Mouse (Mus musculus): ENCODE results near the gene Lilrb4a. TPM values are rescaled to one million over a fixed set of nuclear protein-coding genes. Genes with fewer than 3 reads are reported as not detected.

Lilrb4a gene
- total RNA-seq (2023): 8.7 TPM

DNA sequence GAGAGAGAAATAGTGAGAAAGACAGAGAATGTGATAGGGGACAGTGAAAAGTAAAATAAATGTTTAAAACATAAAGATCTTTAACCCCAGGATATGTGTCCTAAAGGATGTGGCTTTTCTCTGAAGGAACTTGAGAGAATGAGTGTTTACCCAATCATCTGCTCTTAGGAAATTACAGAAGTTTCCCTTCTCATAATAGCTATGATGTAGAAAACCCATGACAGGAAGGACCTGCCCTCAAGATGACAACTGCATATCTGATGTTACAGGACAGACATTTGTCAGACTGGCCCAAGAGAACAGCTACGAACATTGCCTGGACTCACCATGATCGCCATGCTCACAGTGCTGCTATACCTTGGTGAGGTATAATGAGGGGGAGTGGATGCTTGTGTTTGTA lies at the start of gene Lilrb4a:
Lilrb4a (plus strand) TSS at position 266 of the 400 bp plus-strand sequence.

DNA sequence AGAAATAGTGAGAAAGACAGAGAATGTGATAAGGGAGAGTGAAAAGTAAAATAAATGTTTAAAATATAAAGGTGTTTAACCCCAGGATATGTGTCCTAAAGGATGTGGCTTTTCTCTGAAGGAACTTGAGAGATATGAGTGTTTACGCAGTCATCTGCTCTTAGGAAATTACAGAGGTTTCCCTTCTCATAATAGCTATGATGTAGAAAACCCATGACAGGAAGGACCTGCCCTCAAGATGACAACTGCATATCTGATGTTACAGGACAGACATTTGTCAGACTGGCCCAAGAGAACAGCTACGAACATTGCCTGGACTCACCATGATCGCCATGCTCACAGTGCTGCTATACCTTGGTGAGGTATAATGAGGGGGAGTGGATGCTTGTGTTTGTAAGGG lies 10.4 kb upstream of the Lilrb4a start, which contains the start of the genes Gm49339 and Lilr4b:
Gm49339 (plus strand) TSS at position 216 of the 400 bp plus-strand sequence.
Lilr4b (plus strand) TSS at position 236 of the 400 bp plus-strand sequence.

Other genes starting within 250 kb of the Lilrb4a start
- 1.8 TPM for gene Gm49339, start 10.3 kb upstream of the Lilrb4a start, total RNA-seq (2023)
- gene Lilr4b, start 10.3 kb upstream of the Lilrb4a start, total RNA-seq (2023): 7.3 TPM
- gene Fam162b, start 99.6 kb downstream of the Lilrb4a start, total RNA-seq (2023): not detected
- not detected for gene Gprc6a, start 140.5 kb downstream of the Lilrb4a start, total RNA-seq (2023)
- gene Rfx6, start 186.8 kb downstream of the Lilrb4a start, total RNA-seq (2023): not detected